Mouse (Mus musculus) CH12.LX (cell line): ENCODE data around the gene Ints4. TPM values are rescaled to one million over a fixed set of nuclear protein-coding genes. Genes with fewer than 3 reads are reported as not detected.
A peak's percentile ranks its signal among the peaks of the same experiment; 100 is the strongest.

Experiments
- DNase-seq: peaks from one replicate; pipeline ENCODE4 v3.0.0-alpha.2; 2013; ENCODE audit errors: extremely low read depth
- H3K27ac ChIP-seq: 2 replicates; pipeline ENCODE4 v1.5.1; 2012; ENCODE audit warnings: low read depth, mild to moderate bottlenecking, control low read depth, moderate library complexity; ENCODE audit not compliant: insufficient read depth
- H3K27me3 ChIP-seq: replicated peaks from 2 replicates; pipeline ENCODE3; 2012; ENCODE audit warnings: inconsistent platforms
- H3K36me3 ChIP-seq, 2 experiments: replicated peaks in 1 of 2; 2 replicates each; pipeline versions ENCODE3 to v1.6.1; 2012; ENCODE audit warnings: inconsistent platforms in 1 of 2, low read length in 1 of 2, mild to moderate bottlenecking in 1 of 2, mixed read lengths in 1 of 2, moderate library complexity in 1 of 2; ENCODE audit not compliant: control insufficient read depth in 1 of 2, insufficient read depth in 1 of 2
- H3K4me1 ChIP-seq, 2 experiments: 2 replicates each; pipeline ENCODE4 v1.6.1; 2012; ENCODE audit warnings: inconsistent platforms in 1 of 2, moderate library complexity in 1 of 2; ENCODE audit not compliant: insufficient read depth in 2 of 2, control insufficient read depth in 1 of 2
- H3K4me2 ChIP-seq: 2 replicates; pipeline ENCODE4 v1.6.1; 2012; ENCODE audit warnings: low read depth, mild to moderate bottlenecking, control low read depth; ENCODE audit not compliant: poor library complexity, insufficient read depth, severe bottlenecking
- H3K4me3 ChIP-seq, 3 experiments: fragments of 150-350 bp in 1 of 3; sonication (generic) in 1 of 3; replicated peaks in 1 of 3; 2 replicates each; pipeline versions ENCODE3 to v1.5.1; 2011 to 2012; ENCODE audit warnings: low read depth in 2 of 3, low read length in 2 of 3, mild to moderate bottlenecking in 2 of 3, moderate library complexity in 2 of 3, control low read depth in 1 of 3, improper control_type of control experiment in 1 of 3, inconsistent platforms in 1 of 3, mixed read lengths in 1 of 3; ENCODE audit not compliant: poor library complexity in 1 of 3
- H3K79me2 ChIP-seq: replicated peaks from 2 replicates; pipeline ENCODE4 v1.6.1; 2012; ENCODE audit warnings: mild to moderate bottlenecking, moderate library complexity; ENCODE audit not compliant: control insufficient read depth, poor library complexity, insufficient read depth, severe bottlenecking; ENCODE audit errors: extremely low read depth
- H3K9ac ChIP-seq: 2 replicates; pipeline ENCODE4 v1.6.1; 2012; ENCODE audit warnings: low read depth, mild to moderate bottlenecking, control low read depth, moderate library complexity; ENCODE audit not compliant: insufficient read depth
- H3K9me3 ChIP-seq: replicated peaks from 2 replicates; pipeline ENCODE3; 2012; ENCODE audit warnings: low read length, inconsistent platforms, mixed read lengths
- BHLHE40 ChIP-seq: IDR thresholded peaks from 2 replicates; pipeline ENCODE4 v1.6.1; 2011; ENCODE audit warnings: mild to moderate bottlenecking, low read depth, low read length, improper control_type of control experiment
- CHD1 ChIP-seq: IDR thresholded peaks from 2 replicates; pipeline ENCODE4 v1.6.1; 2012; ENCODE audit warnings: low read depth, low read length, improper control_type of control experiment, inconsistent platforms
- CHD2 ChIP-seq: IDR thresholded peaks from 2 replicates; pipeline ENCODE4 v1.6.1; 2011; ENCODE audit warnings: low read length, improper control_type of control experiment
- E2F4 ChIP-seq: IDR thresholded peaks from 2 replicates; pipeline ENCODE4 v1.6.1; 2011; ENCODE audit warnings: low read depth, low read length, improper control_type of control experiment; ENCODE audit not compliant: insufficient replicate concordance
- EP300 ChIP-seq: IDR thresholded peaks from 2 replicates; pipeline ENCODE4 v1.6.1; 2011; ENCODE audit warnings: low read length, improper control_type of control experiment
- ETS1 ChIP-seq: conservative IDR thresholded peaks from 2 replicates; pipeline ENCODE4 v1.6.1; 2012; ENCODE audit warnings: low read depth, mild to moderate bottlenecking, inconsistent platforms, low read length, improper control_type of control experiment, moderate library complexity
- GABPA ChIP-seq: IDR thresholded peaks from 2 replicates; pipeline ENCODE4 v1.6.1; 2012; ENCODE audit warnings: low read depth, low read length, improper control_type of control experiment, inconsistent platforms; ENCODE audit not compliant: insufficient replicate concordance
- HCFC1 ChIP-seq: IDR thresholded peaks from 2 replicates; pipeline ENCODE4 v1.6.1; 2012; ENCODE audit warnings: low read depth, mild to moderate bottlenecking, inconsistent platforms, low read length, improper control_type of control experiment
- IRF4 ChIP-seq: IDR thresholded peaks from 2 replicates; pipeline ENCODE4 v1.6.1; 2014; ENCODE audit warnings: low read depth, mild to moderate bottlenecking, inconsistent platforms, low read length, improper control_type of control experiment
- JUN ChIP-seq: IDR thresholded peaks from 2 replicates; pipeline ENCODE4 v1.6.1; 2011; ENCODE audit warnings: low read depth, mild to moderate bottlenecking, low read length, improper control_type of control experiment, moderate library complexity; ENCODE audit not compliant: insufficient read depth
- JUND ChIP-seq: conservative IDR thresholded peaks from 2 replicates; pipeline ENCODE4 v1.6.1; 2011; ENCODE audit warnings: low read depth, low read length, improper control_type of control experiment
- MAFK ChIP-seq: IDR thresholded peaks from 2 replicates; pipeline ENCODE4 v1.6.1; 2011; ENCODE audit warnings: low read length, improper control_type of control experiment; ENCODE audit not compliant: insufficient replicate concordance
- MAZ ChIP-seq: IDR thresholded peaks from 2 replicates; pipeline ENCODE4 v1.6.1; 2012; ENCODE audit warnings: low read depth, mild to moderate bottlenecking, inconsistent platforms, low read length, improper control_type of control experiment, moderate library complexity
- MEF2A ChIP-seq: IDR thresholded peaks from 2 replicates; pipeline ENCODE4 v1.6.1; 2014; ENCODE audit warnings: low read depth, mild to moderate bottlenecking, inconsistent platforms, low read length, improper control_type of control experiment, borderline replicate concordance
- MXI1 ChIP-seq: IDR thresholded peaks from 2 replicates; pipeline ENCODE4 v1.6.1; 2011; ENCODE audit warnings: mild to moderate bottlenecking, low read depth, low read length, improper control_type of control experiment
- MYC ChIP-seq: IDR thresholded peaks from 2 replicates; pipeline ENCODE4 v1.6.1; 2011; ENCODE audit warnings: low read depth, mild to moderate bottlenecking, improper control_type of control experiment, low read length
- PAX5 ChIP-seq: IDR thresholded peaks from 2 replicates; pipeline ENCODE4 v1.6.1; 2012; ENCODE audit warnings: low read length, inconsistent platforms, mixed read lengths
- RAD21 ChIP-seq: IDR thresholded peaks from 2 replicates; pipeline ENCODE4 v1.6.1; 2011; ENCODE audit warnings: low read depth, mild to moderate bottlenecking, low read length, improper control_type of control experiment, moderate library complexity
- RCOR1 ChIP-seq: conservative IDR thresholded peaks from 2 replicates; pipeline ENCODE4 v1.6.1; 2012; ENCODE audit warnings: low read depth, mild to moderate bottlenecking, inconsistent platforms, low read length, improper control_type of control experiment
- SIN3A ChIP-seq: IDR thresholded peaks from 2 replicates; pipeline ENCODE4 v1.6.1; 2012; ENCODE audit warnings: low read length, improper control_type of control experiment, inconsistent platforms
- SMC3 ChIP-seq: IDR thresholded peaks from 2 replicates; pipeline ENCODE4 v1.6.1; 2011; ENCODE audit warnings: low read depth, low read length, improper control_type of control experiment
- TBP ChIP-seq: conservative IDR thresholded peaks from 2 replicates; pipeline ENCODE4 v1.6.1; 2011; ENCODE audit warnings: low read depth, low read length, improper control_type of control experiment
- TCF12 ChIP-seq: IDR thresholded peaks from 2 replicates; pipeline ENCODE4 v1.6.1; 2014; ENCODE audit warnings: low read depth, mild to moderate bottlenecking, inconsistent platforms, low read length, improper control_type of control experiment
- UBTF ChIP-seq: IDR thresholded peaks from 2 replicates; pipeline ENCODE4 v1.6.1; 2012; ENCODE audit warnings: low read depth, mild to moderate bottlenecking, inconsistent platforms, low read length, improper control_type of control experiment, moderate library complexity
- USF1 ChIP-seq: IDR thresholded peaks from 2 replicates; pipeline ENCODE4 v1.6.1; 2014; ENCODE audit warnings: low read depth, mild to moderate bottlenecking, inconsistent platforms, low read length, improper control_type of control experiment
- USF2 ChIP-seq: conservative IDR thresholded peaks from 2 replicates; pipeline ENCODE4 v1.6.1; 2011; ENCODE audit warnings: low read depth, low read length, improper control_type of control experiment
- ZC3H11A ChIP-seq: IDR thresholded peaks from 2 replicates; pipeline ENCODE4 v1.6.1; 2012; ENCODE audit warnings: low read depth, mild to moderate bottlenecking, inconsistent platforms, low read length, improper control_type of control experiment
- ZNF384 ChIP-seq: IDR thresholded peaks from 2 replicates; pipeline ENCODE4 v1.6.1; 2012; ENCODE audit warnings: low read depth, low read length, improper control_type of control experiment, inconsistent platforms
- dilution Hi-C: fragments of 300-500 bp; cut with MboI; formaldehyde crosslinking; loops from 2 replicates; pipeline ENCODE4 v1.14.3; 2020; ENCODE audit warnings: low sequenced_read_pairs; ENCODE audit not compliant: extremely low pct_unique_long_range_greater_than_20kb, extremely low pct_ligation_motif_present
- in situ Hi-C: fragments of 300-500 bp; cut with MboI; formaldehyde crosslinking; loops from 3 replicates; pipeline ENCODE4 v1.14.3; 2019; ENCODE audit warnings: low sequenced_read_pairs, low pct_ligation_motif_present, low pct_unique_long_range_greater_than_20kb, mixed read lengths
- polyA plus RNA-seq: library from polyadenylated mRNA; unstranded; fragments of >175 nt; gene quantifications from 2 replicates; pipeline ENCODE4 v1.2.1, GENCODE M21; 2012; ENCODE audit warnings: low read depth; ENCODE audit not compliant: insufficient read length
- total RNA-seq, 2 experiments: library from RNA; depleted of rRNA; stranded (reverse); fragments of 300-350 nt in 1 of 2; fragments of >200 nt in 1 of 2; gene quantifications; 2 replicates each; pipeline ENCODE4 v1.2.3; 2012 to 2014

Ints4 gene
- total and polyA plus RNA-seq, 3 experiments, result 46.6 to 77.2 (median 67.9) TPM

- in situ Hi-C loops (no loop called here), dilution Hi-C loops (no loop called here)
- Histone ChIP-seq H3K4me2 (peak overlapping the region; percentile 29), H3K79me2 (peaks cover 20% of the 10 kb centered on the region), H3K27ac (no peak overlapping the region), H3K9me3 (no peaks in the 10 kb centered on the region), H3K36me3 (peaks cover 3% of the 10 kb centered on the region in 2 experiments), H3K4me1 (peaks cover 0 to 15% of the 10 kb centered on the region in 2 experiments; a peak in 2 of 4 replicates), H3K4me3 (peak overlapping the region; percentile 78 to 96 (median 89)), H3K9ac (peak overlapping the region; percentile 93; the same call in 1 of the 2 replicates), H3K27me3 (no peaks in the 10 kb centered on the region)
- peak; percentile 21 for DNase-seq
- TF ChIP-seq ZNF384 (peak; percentile 48), UBTF (no peak), TBP (no peak)
These were observed 97.8 kb downstream of the Ints4 start for GRCm38 (mm10) chr7:97578361-97579066.

- dilution Hi-C loops, result no loop called here
- peaks cover 3% of the 10 kb centered on the region in 2 experiments for H3K36me3 ChIP-seq
- H3K4me1 ChIP-seq, result peaks cover 0 to 22% of the 10 kb centered on the region in 2 experiments; a peak in 3 of 4 replicates
- peak within 1 kb of the TSS; percentile 88 to 96 (median 89) for H3K4me3 ChIP-seq
- H3K4me2 ChIP-seq, result peak within 1 kb of the TSS; percentile 82
- in situ Hi-C loops, result no loop called here
- peak; percentile 94 for DNase-seq
- peaks cover 28% of the 10 kb centered on the region for H3K79me2 ChIP-seq
- H3K27ac ChIP-seq, result peak within 1 kb of the TSS; percentile 83
- peak within 1 kb of the TSS; percentile 93 for H3K9ac ChIP-seq
- H3K9me3 ChIP-seq, result no peaks in the 10 kb centered on the region
- H3K27me3 ChIP-seq, result no peaks in the 10 kb centered on the region
- TF ChIP-seq BHLHE40 (peak; percentile 39), E2F4 (no peak), CHD2 (peak; percentile 59), USF1 (no peak), JUND (no peak), SIN3A (peak; percentile 95), GABPA (no peak; the same call in 1 of the 2 replicates), USF2 (no peak), SMC3 (peak; percentile 32; the same call in 1 of the 2 replicates), MAFK (no peak), RAD21 (peak; percentile 22), MXI1 (peak; percentile 93), MYC (peak; percentile 85; the same call in 1 of the 2 replicates), PAX5 (no peak), IRF4 (peak; percentile 70; the same call in 1 of the 2 replicates), JUN (no peak), RCOR1 (no peak), MAZ (peak; percentile 70), HCFC1 (peak; percentile 80), TCF12 (peak; percentile 47; the same call in 1 of the 2 replicates), TBP (peak; percentile 34; the same call in 1 of the 2 replicates), MEF2A (no peak; the same call in 1 of the 2 replicates), ZC3H11A (no peak), CHD1 (no peak), ETS1 (no peak), EP300 (no peak)
These were observed 98.6 kb downstream of the Ints4 start, which contains the start of the genes Aamdc and Rsf1 for GRCm38 (mm10) chr7:97579067-97579975. Aamdc (minus strand) TSS chr7:97579497. Rsf1 (plus strand) TSS chr7:97579889.
